Mouse (Mus musculus) embryonic facial prominence, embryonic 10.5 days (tissue): Measurements from ENCODE around the gene Timm50. TPM values are rescaled to one million over a fixed set of nuclear protein-coding genes. Genes with fewer than 3 reads are reported as not detected.

Source experiments
- DNase-seq: peaks from one replicate; pipeline ENCODE4 v3.0.0-alpha.2; 2017; ENCODE audit warnings: low spot score
- H3K27ac ChIP-seq: fragments of 300-500 bp; sonication (generic); replicated peaks from 2 replicates; pipeline ENCODE4 v1.5.1; 2016; ENCODE audit warnings: mild to moderate bottlenecking
- H3K27me3 ChIP-seq: fragments of 300-500 bp; sonication (generic); replicated peaks from 2 replicates; pipeline ENCODE4 v1.6.1; 2016; ENCODE audit warnings: low read depth, mild to moderate bottlenecking; ENCODE audit not compliant: poor library complexity, severe bottlenecking
- H3K36me3 ChIP-seq: fragments of 300-500 bp; sonication (generic); replicated peaks from 2 replicates; pipeline ENCODE4 v1.6.1; 2016; ENCODE audit warnings: mild to moderate bottlenecking, moderate library complexity
- H3K4me1 ChIP-seq: fragments of 300-500 bp; sonication (generic); 2 replicates; pipeline ENCODE4 v1.6.1; 2016
- H3K4me3 ChIP-seq: fragments of 300-500 bp; sonication (generic); 2 replicates; pipeline ENCODE4 v1.5.1; 2016; ENCODE audit warnings: mild to moderate bottlenecking, moderate library complexity
- H3K9me3 ChIP-seq: fragments of 300-500 bp; sonication (generic); 2 replicates; pipeline ENCODE4 v1.6.1; 2016; ENCODE audit warnings: mild to moderate bottlenecking
- WGBS: fragments of 180-500 bp; shearing (Covaris S2); methylation state at CpG from one replicate; pipeline ENCODE4 v1.1.7; 2016; 5-methylcytosine and 5-hydroxymethylcytosine counted together
- polyA plus RNA-seq: library from polyadenylated mRNA; unstranded; fragments of >200 nt; fragmentation: Nextera tagmentation; extraction: Ambion mirVana; gene quantifications from 2 replicates; pipeline ENCODE4 v1.2.1, GENCODE M21; 2016

Gene Timm50
- polyA plus RNA-seq, 1 experiment from 2014 or later = 215 TPM

- Histone ChIP-seq H3K36me3 (no peaks in the 10 kb centered on the region), H3K27me3 (no peaks in the 10 kb centered on the region), H3K27ac (no peak overlapping the region), H3K9me3 (no peaks in the 10 kb centered on the region), H3K4me1 (peaks cover 8% of the 10 kb centered on the region), H3K4me3 (no peak overlapping the region)
- no peak for DNase-seq
- WGBS = 82% methylated on average over 7 of the region's 7 CpGs
These were observed 31.2 kb downstream of the Timm50 start for GRCm38 (mm10) chr7:28280630-28281029.

GRCm38 (mm10) chr7:28278279-28278652, 33.6 kb downstream of the Timm50 start:
- Histone ChIP-seq H3K27me3 (no peaks in the 10 kb centered on the region), H3K27ac (peak overlapping the region; percentile 93), H3K9me3 (no peaks in the 10 kb centered on the region), H3K4me3 (peak overlapping the region; percentile 78), H3K4me1 (peaks cover 11% of the 10 kb centered on the region), H3K36me3 (peaks cover 6% of the 10 kb centered on the region)
- no peak for DNase-seq
- 85% methylated on average over 7 of the region's 7 CpGs for WGBS

GRCm38 (mm10) chr7:28277615-28278278, 34.1 kb downstream of the Timm50 start, which contains the start of gene Eid2b:
TSS of gene Eid2b (plus strand) at chr7:28277739.
- peak; percentile 96 for DNase-seq
- 4% methylated on average over 68 of the region's 68 CpGs for WGBS
- peak within 1 kb of the TSS; percentile 93 for H3K27ac ChIP-seq
- no peaks in the 10 kb centered on the region for H3K27me3 ChIP-seq
- H3K4me1 ChIP-seq = peaks cover 11% of the 10 kb centered on the region
- H3K9me3 ChIP-seq = no peaks in the 10 kb centered on the region
- peak within 1 kb of the TSS; percentile 78 for H3K4me3 ChIP-seq
- peaks cover 11% of the 10 kb centered on the region for H3K36me3 ChIP-seq

GRCm38 (mm10) chr7:28277237-28277614, 34.6 kb downstream of the Timm50 start:
- Histone ChIP-seq H3K4me3 (peak overlapping the region; percentile 78), H3K4me1 (peaks cover 11% of the 10 kb centered on the region), H3K9me3 (no peaks in the 10 kb centered on the region), H3K36me3 (peaks cover 17% of the 10 kb centered on the region), H3K27me3 (no peaks in the 10 kb centered on the region), H3K27ac (no peak overlapping the region)
- WGBS = 61% methylated on average over 8 of the region's 8 CpGs
- DNase-seq = no peak

- WGBS = 72% methylated on average over 3 of the region's 3 CpGs
- peaks cover 46% of the 10 kb centered on the region for H3K36me3 ChIP-seq
These were observed 40.1 kb downstream of the Timm50 start for GRCm38 (mm10) chr7:28271761-28272160.

GRCm38 (mm10) chr7:28269355-28269754, 42.5 kb downstream of the Timm50 start:
- H3K27ac ChIP-seq = no peak overlapping the region
- H3K27me3 ChIP-seq = no peaks in the 10 kb centered on the region
- peaks cover 46% of the 10 kb centered on the region for H3K36me3 ChIP-seq
- 92% methylated on average over 12 of the region's 12 CpGs for WGBS
- DNase-seq = peak; percentile 28
- peak overlapping the region; percentile 86 for H3K4me3 ChIP-seq
- H3K9me3 ChIP-seq = peaks cover 6% of the 10 kb centered on the region; the same call in 1 of the 2 replicates
- H3K4me1 ChIP-seq = peaks cover 8% of the 10 kb centered on the region

More at GRCm38 (mm10) chr7:28271761-28272160, 40.1 kb downstream of the Timm50 start:
- Histone ChIP-seq H3K27me3 (no peaks in the 10 kb centered on the region), H3K27ac (no peak overlapping the region), H3K9me3 (peaks cover 6% of the 10 kb centered on the region; the same call in 1 of the 2 replicates), H3K4me1 (peaks cover 11% of the 10 kb centered on the region), H3K4me3 (no peak overlapping the region)
- no peak for DNase-seq

- Histone ChIP-seq H3K27ac (peak overlapping the region; percentile 95), H3K4me3 (peak overlapping the region; percentile 86), H3K27me3 (no peaks in the 10 kb centered on the region), H3K36me3 (peaks cover 43% of the 10 kb centered on the region), H3K9me3 (peaks cover 6% of the 10 kb centered on the region; the same call in 1 of the 2 replicates), H3K4me1 (peaks cover 8% of the 10 kb centered on the region)
- no peak for DNase-seq
- WGBS = 34% methylated on average over 16 of the region's 16 CpGs
These were observed 43.3 kb downstream of the Timm50 start for GRCm38 (mm10) chr7:28268576-28268975.

GRCm38 (mm10) chr7:28268042-28268531, 43.8 kb downstream of the Timm50 start:
- Histone ChIP-seq H3K36me3 (peaks cover 38% of the 10 kb centered on the region), H3K4me3 (peak overlapping the region; percentile 86), H3K27me3 (no peaks in the 10 kb centered on the region), H3K27ac (peak overlapping the region; percentile 95), H3K9me3 (peaks cover 6% of the 10 kb centered on the region; the same call in 1 of the 2 replicates), H3K4me1 (peaks cover 8% of the 10 kb centered on the region)
- peak; percentile 78 for DNase-seq
- WGBS = 2% methylated on average over 61 of the region's 62 CpGs

- H3K4me1 ChIP-seq = peaks cover 8% of the 10 kb centered on the region
- WGBS = 7% methylated on average over 57 of the region's 57 CpGs
These were observed 44.5 kb downstream of the Timm50 start, which contains the start of gene Eid2 for GRCm38 (mm10) chr7:28267129-28268041. TSS of gene Eid2 (plus strand) at chr7:28267881.

GRCm38 (mm10) chr7:28265391-28265790, 46.5 kb downstream of the Timm50 start:
- no peak overlapping the region for H3K4me3 ChIP-seq
- 92% methylated on average over 13 of the region's 13 CpGs for WGBS
- peaks cover 14% of the 10 kb centered on the region for H3K36me3 ChIP-seq
- no peak overlapping the region for H3K27ac ChIP-seq
- peaks cover 8% of the 10 kb centered on the region for H3K4me1 ChIP-seq
- peaks cover 2% of the 10 kb centered on the region; the same call in 1 of the 2 replicates for H3K9me3 ChIP-seq
- no peaks in the 10 kb centered on the region for H3K27me3 ChIP-seq
- no peak for DNase-seq

More at GRCm38 (mm10) chr7:28267129-28268041, 44.5 kb downstream of the Timm50 start, which contains the start of gene Eid2:
- Histone ChIP-seq H3K36me3 (peaks cover 31% of the 10 kb centered on the region), H3K27ac (peak within 1 kb of the TSS; percentile 95), H3K9me3 (peaks cover 6% of the 10 kb centered on the region; the same call in 1 of the 2 replicates), H3K4me3 (peak within 1 kb of the TSS; percentile 86), H3K27me3 (no peaks in the 10 kb centered on the region)
- peak; percentile 92 for DNase-seq

- H3K4me1 ChIP-seq = peaks cover 6% of the 10 kb centered on the region
- no peaks in the 10 kb centered on the region for H3K27me3 ChIP-seq
- H3K4me3 ChIP-seq = no peak overlapping the region
- H3K36me3 ChIP-seq = no peaks in the 10 kb centered on the region
- DNase-seq = peak; percentile 86
- WGBS = 8% methylated on average over 15 of the region's 15 CpGs
- H3K27ac ChIP-seq = no peak overlapping the region
- H3K9me3 ChIP-seq = no peaks in the 10 kb centered on the region
These were observed 48.1 kb downstream of the Timm50 start for GRCm38 (mm10) chr7:28263786-28264185.

GRCm38 (mm10) chr7:28262861-28263260, 49.0 kb downstream of the Timm50 start:
- no peaks in the 10 kb centered on the region for H3K4me1 ChIP-seq
- H3K27ac ChIP-seq = no peak overlapping the region
- WGBS = 50% methylated on average over 5 of the region's 5 CpGs
- no peak overlapping the region for H3K4me3 ChIP-seq
- H3K27me3 ChIP-seq = no peaks in the 10 kb centered on the region
- no peaks in the 10 kb centered on the region for H3K9me3 ChIP-seq
- no peak for DNase-seq
- H3K36me3 ChIP-seq = no peaks in the 10 kb centered on the region
